Mouse (Mus musculus) MN1 (cell line): Measurements from ENCODE around the gene Ddx4.

Experiments
- DNase-seq: peaks from one replicate; pipeline ENCODE4 v3.0.0-alpha.2; 2016; ENCODE audit warnings: low spot score

Gene Ddx4

DNA sequence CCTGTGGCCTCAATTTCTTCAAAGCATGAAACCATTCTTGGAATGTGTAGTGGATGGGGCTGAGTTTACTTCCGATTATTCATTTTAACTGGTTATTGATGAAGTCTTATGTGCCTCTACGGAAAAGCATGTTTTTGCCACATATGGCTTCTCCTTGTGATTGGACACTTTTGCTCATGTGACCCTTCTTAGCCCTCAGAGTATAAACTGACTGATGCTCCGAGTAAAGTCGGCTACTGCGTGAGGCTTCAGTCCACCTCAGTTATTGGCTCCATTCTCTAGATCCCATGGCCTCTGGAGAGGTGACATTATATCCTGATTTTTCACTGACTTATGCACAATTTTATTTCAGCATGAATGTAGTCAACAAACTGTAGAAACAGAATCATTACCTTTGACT is 99.0 kb downstream of the Ddx4 start:
- DNase-seq, result no peak

DNA sequence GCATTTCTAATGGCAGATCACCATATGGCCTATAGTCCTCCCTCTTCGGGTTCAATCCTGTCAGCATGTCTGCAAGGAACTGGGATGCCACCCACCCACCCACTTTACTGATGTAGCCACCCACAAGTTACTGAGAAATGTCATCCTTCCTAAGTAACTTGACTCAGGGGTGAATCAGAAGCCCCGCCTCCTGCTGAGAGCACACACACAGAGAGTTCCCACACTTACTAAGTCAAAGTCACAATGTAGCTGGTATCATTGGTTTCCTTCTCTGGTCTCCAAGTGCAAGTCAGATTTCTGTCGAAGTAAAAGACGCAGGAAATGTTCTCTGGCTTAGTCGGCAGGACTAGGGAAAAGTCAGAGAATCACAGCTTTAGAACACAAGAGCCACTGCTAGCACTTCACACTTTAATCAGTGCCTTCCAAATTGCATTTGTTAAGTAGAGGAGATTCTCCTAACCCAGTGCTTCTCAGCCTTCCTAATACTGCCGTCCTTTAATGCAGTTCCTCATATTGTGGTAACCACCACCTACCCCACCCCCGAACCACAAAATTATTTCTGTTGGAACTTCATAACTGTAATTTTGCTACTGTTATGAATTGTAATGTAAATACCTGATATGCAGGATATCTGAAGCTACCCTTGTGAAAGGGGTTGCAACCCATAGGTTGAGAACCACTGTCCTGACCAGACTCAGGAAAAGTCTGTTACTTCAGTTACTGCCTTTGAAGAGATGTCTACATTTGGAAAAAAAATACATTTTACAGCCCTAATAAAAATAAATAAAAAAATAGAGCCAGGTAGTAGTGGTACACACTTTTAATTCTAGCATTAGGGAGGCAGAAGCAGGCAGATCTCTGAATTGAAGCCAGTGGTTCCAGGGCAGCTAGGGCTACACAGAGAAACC is 100.4 kb downstream of the Ddx4 start:
- no peak for DNase-seq
